8 mouse cellular contexts compared by ENCODE assay signal in the genomic region with DNA sequence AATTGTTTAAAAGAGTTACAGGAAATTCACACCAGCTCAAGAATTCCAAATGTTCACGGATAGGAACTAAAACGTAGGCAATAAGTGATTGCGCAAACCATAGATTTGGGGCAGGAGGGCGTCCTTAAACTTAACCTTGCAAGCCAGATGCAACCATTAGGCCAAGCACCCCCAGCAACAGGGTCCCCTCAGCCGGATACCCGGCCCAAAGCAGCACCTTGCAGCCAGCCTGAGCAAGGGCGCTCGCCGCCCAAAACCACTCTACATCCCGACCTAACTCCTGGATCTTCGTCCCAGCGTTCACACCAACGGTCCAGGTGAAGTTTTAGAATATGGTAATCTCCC. TPM values are rescaled to one million over a fixed set of nuclear protein-coding genes. Genes with fewer than 3 reads are reported as not detected.
DNase-seq lines count a peak whose midpoint lies in the region; ATAC-seq lines count a peak whose summit lies in the region.

No protein-coding gene starts in this region.

- peak overlapping the region; percentile 88 for H3K9ac ChIP-seq in kidney, embryonic 16.5 days (replicated peaks; ENCODE audit: low read length)
- peak overlapping the region; percentile 44 for H3K9ac ChIP-seq in hindbrain, embryonic 15.5 days
- peak overlapping the region; percentile 76 for H3K9ac ChIP-seq in midbrain, embryonic 11.5 days (ENCODE audit: low read length)

- H3K4me3 ChIP-seq in kidney, embryonic 16.5 days (ENCODE audit: low read length): peak overlapping the region; percentile 65
- peak overlapping the region; percentile 73 for H3K4me3 ChIP-seq in hindbrain, embryonic 15.5 days
- peak overlapping the region; percentile 75 for H3K4me3 ChIP-seq in midbrain, embryonic 11.5 days (ENCODE audit: low read depth, low read length)

- H3K4me2 ChIP-seq in kidney, embryonic 16.5 days (replicated peaks; ENCODE audit: low read depth, low read length): peak overlapping the region; percentile 82
- H3K4me2 ChIP-seq in hindbrain, embryonic 15.5 days: peak overlapping the region; percentile 99
- peak overlapping the region; percentile 90 for H3K4me2 ChIP-seq in midbrain, embryonic 11.5 days

- peak overlapping the region; percentile 55 for H3K27ac ChIP-seq in kidney, embryonic 16.5 days (ENCODE audit: low read length)
- H3K27ac ChIP-seq in hindbrain, embryonic 15.5 days (replicated peaks): no peak overlapping the region; the same call in 1 of the 2 replicates
- no peak overlapping the region for H3K27ac ChIP-seq in midbrain, embryonic 11.5 days (ENCODE audit: low read depth, low read length)

- no peaks in the 10 kb centered on the region for H3K9me3 ChIP-seq in kidney, embryonic 16.5 days (ENCODE audit: low read length)
- no peaks in the 10 kb centered on the region for H3K9me3 ChIP-seq in hindbrain, embryonic 15.5 days
- no peaks in the 10 kb centered on the region for H3K9me3 ChIP-seq in midbrain, embryonic 11.5 days (ENCODE audit: control insufficient read depth, low read length)

- H3K36me3 ChIP-seq in kidney, embryonic 16.5 days (ENCODE audit: insufficient read depth, low read length): no peaks in the 10 kb centered on the region
- H3K36me3 ChIP-seq in hindbrain, embryonic 15.5 days: no peaks in the 10 kb centered on the region
- H3K36me3 ChIP-seq in midbrain, embryonic 11.5 days (ENCODE audit: control insufficient read depth, insufficient read depth, low read length): no peaks in the 10 kb centered on the region

- WGBS in kidney, embryonic 16.5 days: 2% methylated on average over 13 of the region's 13 CpGs
- 2% methylated on average over 13 of the region's 13 CpGs for WGBS in hindbrain, embryonic 15.5 days
- 3% methylated on average over 13 of the region's 13 CpGs for WGBS in midbrain, embryonic 11.5 days

- ATAC-seq in kidney, embryonic 16.5 days (ENCODE audit: low FRiP score, low TSS enrichment): peak; percentile 14
- ATAC-seq in hindbrain, embryonic 15.5 days (ENCODE audit: low FRiP score, low read depth): peak; percentile 3; the same call in 1 of the 2 replicates
- ATAC-seq in midbrain, embryonic 11.5 days (ENCODE audit: low FRiP score): peak; percentile 22

- H3K4me1 ChIP-seq in kidney, embryonic 16.5 days (ENCODE audit: insufficient read depth, low read length): peaks cover 37% of the 10 kb centered on the region
- H3K4me1 ChIP-seq in hindbrain, embryonic 15.5 days (replicated peaks): peaks cover 32% of the 10 kb centered on the region
- H3K4me1 ChIP-seq in midbrain, embryonic 11.5 days (ENCODE audit: control insufficient read depth, insufficient read depth, low read length): peaks cover 18% of the 10 kb centered on the region

- H3K27me3 ChIP-seq in kidney, embryonic 16.5 days (ENCODE audit: insufficient read depth, low read length): no peaks in the 10 kb centered on the region
- no peaks in the 10 kb centered on the region for H3K27me3 ChIP-seq in hindbrain, embryonic 15.5 days
- H3K27me3 ChIP-seq in midbrain, embryonic 11.5 days (ENCODE audit: control insufficient read depth, insufficient read depth, low read length): no peaks in the 10 kb centered on the region

- DNase-seq in kidney, postnatal 36 days: no peak
- DNase-seq in c-Kit-negative CD71-positive TER-119-positive erythroid progenitor cells, embryonic 14.5 days (ENCODE audit: low read depth, low spot score): peak; percentile 8
- no peak for DNase-seq in midbrain, embryonic 11.5 days (ENCODE audit: low spot score, missing footprints)
- no peak for DNase-seq in cerebellum, adult 11-12 months
- no peak for DNase-seq in thymus, postnatal 4 days
- no peak for DNase-seq in testis, postnatal 14 days (ENCODE audit: low spot score)

RNA-seq across cellular contexts. Expression of a gene that starts 0.6 kb away (rescaled TPM):
- polyA plus RNA-seq in kidney, embryonic 16.5 days (2015; fragmentation: Nextera tagmentation; extraction: Ambion mirVana): 3.0 and 3.8 TPM in 2 replicates
- 2.7 TPM in 2 replicates for polyA plus RNA-seq in hindbrain, embryonic 15.5 days (2015; fragmentation: Nextera tagmentation; extraction: Ambion mirVana)
- 1.7 and 1.8 TPM in 2 replicates for polyA plus RNA-seq in midbrain, embryonic 11.5 days (2014; fragmentation: Nextera tagmentation; extraction: Ambion mirVana)
